Mouse (Mus musculus): ENCODE measurements around the gene Pxdc1.

DNA sequence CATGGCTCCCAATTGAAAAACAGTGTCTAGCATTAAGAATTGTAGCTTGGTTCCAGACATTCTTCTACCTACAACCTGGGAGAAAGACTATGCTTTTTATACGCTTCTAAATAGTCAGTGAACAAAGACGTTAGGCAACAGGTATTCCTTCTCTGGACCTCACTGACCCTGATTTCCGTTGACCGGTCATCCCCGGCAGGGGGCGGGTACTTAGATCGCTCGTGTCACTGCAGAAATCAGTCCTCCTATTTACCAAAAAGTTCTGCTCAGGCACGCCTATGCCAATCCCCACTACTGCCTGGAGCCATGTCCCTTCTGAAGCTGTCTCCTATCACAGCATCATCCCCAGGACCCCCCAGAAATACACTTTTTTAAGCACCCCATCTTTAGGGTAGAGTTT, at the start of gene Pxdc1:
- TF ChIP-seq CTCF (IDR thresholded peaks at IDR 0.05; ENCODE audit: extremely low read depth, insufficient read length, insufficient replicate concordance, low read depth, low read length) (peak; percentile 30; the same call in 1 of the 2 replicates), POLR2A (IDR thresholded peaks at IDR 0.05; ENCODE audit: low read depth, low read length) (no peak)

Data from small intestine, adult 2 months (tissue).